Mouse (Mus musculus) cerebellum, adult 18-20 months (tissue): ENCODE results near the gene Jph4.
A peak's percentile ranks its signal among the peaks of the same experiment; 100 is the strongest.

Experiments used
- DNase-seq, 2 experiments: peaks; one replicate each; pipeline ENCODE4 v3.0.0; 2021

The Jph4 gene

GRCm38 (mm10) chr14:55115846-55116245 lies 889 bp downstream of the Jph4 start:
- DNase-seq, result peak; percentile 44 to 57

- peak; percentile 81 to 82 for DNase-seq
Observed at GRCm38 (mm10) chr14:55114759-55115701, 1.7 kb downstream of the Jph4 start.

- peak; percentile 65 to 74 for DNase-seq
Observed at GRCm38 (mm10) chr14:55113975-55114645, 2.6 kb downstream of the Jph4 start.

GRCm38 (mm10) chr14:55113351-55113974 lies 3.3 kb downstream of the Jph4 start:
- peak; percentile 27 to 47 for DNase-seq

- DNase-seq, result peak; percentile 55 to 74
Observed at GRCm38 (mm10) chr14:55111720-55112119, 5.0 kb downstream of the Jph4 start.

- DNase-seq, result peak in 1 of 2 experiments; percentile 30
Observed at GRCm38 (mm10) chr14:55110076-55110475, 6.7 kb downstream of the Jph4 start.

- peak in 1 of 2 experiments; percentile 46 for DNase-seq
Observed at GRCm38 (mm10) chr14:55109048-55109873, 7.5 kb downstream of the Jph4 start.

- DNase-seq, result peak; percentile 64 to 78
Observed at GRCm38 (mm10) chr14:55108202-55108870, 8.4 kb downstream of the Jph4 start.

GRCm38 (mm10) chr14:55106990-55107389 lies 9.7 kb downstream of the Jph4 start:
- no peak for DNase-seq

- DNase-seq, result peak; percentile 89 to 91
Observed at GRCm38 (mm10) chr14:55105836-55106809, 10.6 kb downstream of the Jph4 start, which contains the start of gene Ap1g2. Ap1g2 (minus strand) TSS chr14:55106593.

- DNase-seq, result no peak
Observed at GRCm38 (mm10) chr14:55105386-55105785, 11.3 kb downstream of the Jph4 start.

- no peak for DNase-seq
Observed at GRCm38 (mm10) chr14:55104365-55104764, 12.4 kb downstream of the Jph4 start.

- peak; percentile 47 to 54 for DNase-seq
Observed at GRCm38 (mm10) chr14:55102253-55102785, 14.4 kb downstream of the Jph4 start.

- DNase-seq, result peak; percentile 80 to 81
Observed at GRCm38 (mm10) chr14:55101592-55101991, 15.1 kb downstream of the Jph4 start.

- DNase-seq, result peak in 1 of 2 experiments; percentile 59
Observed at GRCm38 (mm10) chr14:55098067-55098466, 18.7 kb downstream of the Jph4 start.

- DNase-seq, result no peak
Observed at GRCm38 (mm10) chr14:55097646-55098045, 19.1 kb downstream of the Jph4 start.

GRCm38 (mm10) chr14:55096573-55097087 lies 20.1 kb downstream of the Jph4 start:
- no peak for DNase-seq

GRCm38 (mm10) chr14:55095671-55096070 lies 21.1 kb downstream of the Jph4 start:
- no peak for DNase-seq

GRCm38 (mm10) chr14:55095263-55095662 lies 21.5 kb downstream of the Jph4 start:
- DNase-seq, result no peak

GRCm38 (mm10) chr14:55094704-55095231 lies 22.0 kb downstream of the Jph4 start, which contains the start of gene Thtpa:
Thtpa (plus strand) TSS chr14:55094784.
- DNase-seq, result peak; percentile 86 to 89
